Mouse (Mus musculus) inflammation-experienced regulatory T-cells, adult 16 weeks (primary cell): ENCODE data around the gene Gm3500. TPM values are rescaled to one million over a fixed set of nuclear protein-coding genes. Genes with fewer than 3 reads are reported as not detected.

Experiments
- polyA plus RNA-seq: library from polyadenylated mRNA; unstranded; fragments of 100-300 nt; shearing (Covaris generic); gene quantifications from one replicate; pipeline ENCODE4 v1.2.1, GENCODE M21; 2017

Gm3500 gene
- polyA plus RNA-seq, result 10.4 TPM

GRCm38 (mm10) chr14:5388949-5389348 lies at the start of gene Gm3500:
Gene Gm3500, minus strand, starts transcription at chr14:5389049.

DNA sequence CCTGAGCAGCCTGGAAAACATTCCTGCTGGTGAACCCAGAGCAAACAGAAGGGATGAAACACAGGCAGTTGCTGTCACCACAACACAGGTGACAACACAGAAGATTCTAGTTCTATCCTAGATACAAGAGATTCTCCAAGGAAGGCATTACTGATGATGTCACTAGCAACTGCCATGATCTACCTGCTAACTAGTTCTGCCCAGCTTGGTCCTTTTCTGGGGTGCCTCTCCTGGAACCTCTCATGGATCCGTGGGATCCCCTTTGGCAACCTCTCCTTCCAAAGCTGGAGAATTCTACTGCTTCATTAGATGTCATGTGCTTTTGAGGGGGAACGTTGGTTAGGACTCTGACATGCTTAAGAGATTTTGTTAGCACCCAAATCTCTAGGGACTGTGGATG lies 54.0 kb downstream of the Gm3500 start, which contains the start of gene Gm3542:
Gene Gm3542 (minus strand): TSS at position 101 of the 400 bp plus-strand sequence.

Other genes starting within 250 kb of the Gm3500 start
- gene Gm3317, start 224.5 kb downstream of the Gm3500 start, polyA plus RNA-seq, result not detected
- not detected for gene Gm8271, start 203.3 kb downstream of the Gm3500 start, polyA plus RNA-seq
- gene Gm3526, start 128.5 kb downstream of the Gm3500 start, polyA plus RNA-seq, result not detected
- gene Gm3542, start 54.1 kb downstream of the Gm3500 start, polyA plus RNA-seq, result not detected
- gene Gm3194, start 66.4 kb upstream of the Gm3500 start, polyA plus RNA-seq, result 2.7 TPM
- 0.60 TPM for gene Gm8246, start 88.8 kb upstream of the Gm3500 start, polyA plus RNA-seq
- gene Gm3187, start 95.2 kb upstream of the Gm3500 start, polyA plus RNA-seq, result not detected
- gene Gm3488, start 112.6 kb upstream of the Gm3500 start, polyA plus RNA-seq, result 11.4 TPM
- gene Gm3532, start 149.4 kb upstream of the Gm3500 start, polyA plus RNA-seq, result not detected
- gene Gm8265, start 244.0 kb upstream of the Gm3500 start, polyA plus RNA-seq, result not detected